Mouse (Mus musculus): ENCODE data around the gene Snx10.
A peak's percentile ranks its signal among the peaks of the same experiment; 100 is the strongest.

Gene Snx10

GRCm38 (mm10) chr6:51535571-51535970 is 11.9 kb downstream of the Snx10 start:
- no peak for DNase-seq

DNA sequence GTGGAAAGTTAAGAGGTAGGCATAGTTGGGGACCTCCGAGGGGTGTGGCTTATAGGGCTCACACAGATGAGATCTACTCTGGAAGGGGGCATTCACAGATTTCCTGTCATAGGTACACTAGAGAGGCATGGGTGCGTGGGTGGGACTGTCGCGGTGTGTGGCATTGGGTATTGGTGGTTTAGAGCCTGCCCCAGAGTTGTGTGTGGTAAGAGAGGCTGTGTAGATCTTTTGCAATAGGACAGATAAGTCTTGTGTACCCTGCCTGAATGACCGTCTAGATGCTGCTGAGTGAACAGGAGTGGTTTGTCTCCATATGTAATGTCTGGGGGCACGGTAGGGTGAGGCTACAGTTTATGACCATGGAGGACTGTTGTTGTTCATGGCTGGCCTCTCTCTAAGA is 16.8 kb downstream of the Snx10 start:
- DNase-seq, result no peak

DNA sequence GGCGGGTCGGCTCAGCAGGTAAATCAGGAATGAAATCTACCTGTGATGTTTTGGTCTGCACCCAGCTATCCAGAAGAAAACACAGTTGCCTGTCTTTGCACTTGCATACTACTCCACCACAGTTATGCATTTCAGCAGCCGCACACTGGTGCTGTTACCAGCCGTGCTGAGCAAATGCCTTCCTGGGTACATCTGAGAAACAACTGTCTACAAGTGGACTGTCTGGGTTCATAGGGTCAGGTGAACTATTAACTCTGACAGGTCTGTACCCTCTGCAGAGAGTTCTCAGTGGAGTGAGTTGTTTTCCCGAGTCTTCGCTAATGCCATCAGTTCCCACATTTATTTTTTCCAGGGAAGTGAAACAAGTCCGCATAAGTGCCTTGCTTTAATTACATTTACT is 17.7 kb downstream of the Snx10 start:
- DNase-seq, result no peak

DNA sequence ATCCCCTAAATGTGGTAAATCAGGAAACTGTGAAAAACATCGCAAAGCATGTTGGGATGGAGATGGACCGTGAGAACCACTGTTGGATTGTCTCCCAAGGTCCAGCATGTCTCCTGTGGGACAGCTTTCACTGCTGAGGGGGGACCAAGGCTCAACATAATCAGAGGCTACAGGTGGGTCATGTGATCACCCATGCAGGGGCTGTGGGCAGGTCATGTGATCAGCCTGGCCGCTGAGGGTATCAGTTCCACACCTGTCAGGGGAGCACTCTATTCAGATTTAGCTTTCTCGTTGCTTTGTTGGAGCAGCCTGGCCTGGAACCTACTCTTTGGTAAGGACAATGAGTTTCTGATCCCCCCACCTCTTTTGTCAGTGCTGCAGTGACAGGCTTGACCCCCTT is 18.4 kb downstream of the Snx10 start:
- no peak for DNase-seq

DNA sequence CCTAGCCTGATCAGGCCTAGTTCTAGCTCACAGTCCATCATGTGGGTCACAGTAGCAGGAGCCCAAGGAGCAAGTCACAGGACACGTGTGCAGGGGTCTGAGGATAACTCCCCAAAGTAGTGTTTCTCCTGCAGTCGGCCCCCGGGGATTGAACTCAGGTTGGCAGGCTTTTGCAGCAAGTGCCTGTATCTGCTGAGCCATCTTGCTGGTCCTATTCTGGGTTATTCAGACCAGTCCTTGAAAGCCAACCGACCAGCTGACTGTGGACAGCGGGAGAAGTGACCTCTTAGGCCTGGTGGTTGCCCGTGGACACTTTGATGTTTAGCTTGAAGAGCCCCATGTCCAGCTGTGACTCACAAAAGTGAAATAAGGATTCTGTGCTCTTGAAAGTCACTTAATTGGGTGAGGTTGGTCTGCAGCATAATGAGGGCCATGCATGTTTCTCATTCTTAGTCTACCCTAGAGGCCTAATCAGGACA is 20.0 kb downstream of the Snx10 start:
- DNase-seq, result no peak

DNA sequence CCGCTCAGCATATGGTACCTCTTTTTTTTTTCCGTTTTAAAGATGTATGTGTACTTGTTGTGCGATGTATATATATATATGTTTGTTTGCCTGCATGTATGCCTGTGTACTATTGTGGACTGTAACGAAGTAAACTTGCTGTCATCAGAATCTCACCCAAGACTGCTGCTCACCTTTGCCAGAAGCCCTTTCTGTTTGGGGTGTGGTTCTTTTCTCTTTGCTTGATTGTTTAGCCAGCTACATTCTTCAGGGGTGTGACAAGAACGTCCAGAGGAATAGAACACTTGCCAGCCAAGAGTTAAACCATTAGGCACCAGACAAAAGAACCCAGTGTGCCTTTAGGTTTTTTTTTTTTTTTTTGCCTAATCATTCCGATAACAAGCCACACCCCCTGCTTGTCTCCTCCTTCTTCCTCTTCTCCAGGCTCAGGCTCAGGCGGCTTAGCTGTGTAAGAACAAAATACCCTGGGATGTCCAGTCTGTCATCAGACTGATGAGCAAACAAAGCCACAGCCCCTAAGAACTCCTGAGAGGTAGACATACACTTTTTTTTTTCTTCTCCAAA is 20.5 kb downstream of the Snx10 start:
- no peak for DNase-seq

GRCm38 (mm10) chr6:51545219-51545859 is 21.6 kb downstream of the Snx10 start:
- no peak for DNase-seq

- no peak for DNase-seq
These were observed 22.4 kb downstream of the Snx10 start for GRCm38 (mm10) chr6:51546085-51546484.

DNA sequence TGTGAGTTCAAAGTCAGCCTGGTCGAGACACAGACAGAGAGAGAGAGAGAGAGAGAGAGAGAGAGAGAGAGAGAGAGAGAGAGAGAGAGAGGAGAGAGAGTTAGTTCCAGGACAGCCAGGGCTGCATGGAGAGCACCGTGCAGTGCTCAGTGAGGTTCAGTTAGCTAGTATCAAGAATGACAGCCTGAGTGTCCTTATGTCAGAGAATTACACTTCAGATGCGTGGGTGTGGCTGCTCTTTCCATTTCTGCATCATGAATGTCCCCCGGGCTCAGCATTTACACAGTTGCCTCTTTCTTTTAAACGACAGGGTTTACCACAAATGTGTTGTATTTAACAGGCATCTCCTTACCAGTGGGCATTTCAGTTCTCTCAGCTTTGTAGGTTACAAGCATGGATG is 25.1 kb downstream of the Snx10 start:
- no peak for DNase-seq

DNA sequence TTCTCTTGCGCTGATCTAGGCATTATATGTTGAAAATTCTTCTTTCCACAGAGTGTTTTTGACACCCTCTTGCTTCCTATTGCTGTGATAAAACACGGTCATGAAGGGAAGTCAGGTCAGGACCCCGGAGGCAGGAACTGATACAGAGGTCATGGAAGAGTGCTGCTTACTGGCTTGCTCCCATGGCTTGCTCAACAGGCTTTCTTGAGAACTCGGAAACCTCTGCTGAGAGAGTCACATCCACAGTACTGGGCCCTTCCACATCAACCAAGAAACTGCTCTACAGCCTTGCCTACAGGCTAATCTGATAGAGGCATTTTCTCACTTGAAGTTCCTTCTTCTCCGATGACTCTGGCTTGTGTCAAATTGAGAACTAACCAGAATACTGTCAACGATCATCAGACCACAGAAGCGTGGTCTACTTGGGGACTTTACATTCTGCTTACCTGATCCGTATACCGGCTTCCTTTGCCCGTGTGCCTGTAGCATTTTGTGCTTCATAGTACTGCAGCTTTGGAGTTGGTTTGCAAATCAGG is 27.6 kb downstream of the Snx10 start:
- DNase-seq, result no peak

DNA sequence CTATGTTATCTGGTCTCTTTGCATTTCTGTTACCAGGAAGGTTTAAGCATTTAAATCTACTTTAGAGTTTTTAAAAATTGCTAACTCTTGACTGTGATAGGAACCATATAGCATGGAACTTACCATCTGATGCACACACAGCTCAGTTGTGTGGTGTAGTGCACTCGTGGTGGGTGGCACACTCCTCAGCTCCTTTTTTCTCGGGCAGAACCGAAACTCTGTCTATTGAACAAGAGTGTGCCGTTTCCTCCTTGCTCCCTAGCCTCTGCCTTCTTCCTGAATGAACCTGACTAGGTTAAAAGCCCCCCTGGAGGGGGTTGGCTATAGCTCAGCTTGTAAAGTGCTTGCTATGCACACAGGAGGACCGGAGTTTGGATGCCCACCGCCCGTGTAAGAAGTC is 32.9 kb downstream of the Snx10 start:
- no peak for DNase-seq

DNA sequence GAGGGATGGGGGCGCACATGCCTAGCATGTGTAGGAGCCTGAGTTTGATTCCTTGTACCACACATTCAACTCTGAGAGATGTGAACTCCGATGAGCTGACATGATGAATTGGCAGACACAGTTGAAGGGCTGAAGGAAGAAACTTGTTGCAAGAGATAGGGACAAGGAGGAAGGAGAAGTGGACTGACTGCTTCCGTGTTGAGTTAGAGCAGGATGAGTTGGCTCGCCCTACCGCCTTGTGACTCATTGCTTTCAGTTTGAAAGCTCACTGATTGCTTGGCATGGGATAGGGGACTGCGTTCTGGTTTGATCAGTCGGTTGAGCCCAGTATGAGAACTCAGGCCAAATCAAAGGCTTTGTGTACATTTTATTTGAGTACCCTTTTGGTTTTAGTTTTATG is 34.6 kb downstream of the Snx10 start:
- no peak for DNase-seq

GRCm38 (mm10) chr6:51566771-51567680 is 43.3 kb downstream of the Snx10 start:
- peak; percentile 54 for DNase-seq

GRCm38 (mm10) chr6:51569086-51569485 is 45.4 kb downstream of the Snx10 start:
- no peak for DNase-seq

DNA sequence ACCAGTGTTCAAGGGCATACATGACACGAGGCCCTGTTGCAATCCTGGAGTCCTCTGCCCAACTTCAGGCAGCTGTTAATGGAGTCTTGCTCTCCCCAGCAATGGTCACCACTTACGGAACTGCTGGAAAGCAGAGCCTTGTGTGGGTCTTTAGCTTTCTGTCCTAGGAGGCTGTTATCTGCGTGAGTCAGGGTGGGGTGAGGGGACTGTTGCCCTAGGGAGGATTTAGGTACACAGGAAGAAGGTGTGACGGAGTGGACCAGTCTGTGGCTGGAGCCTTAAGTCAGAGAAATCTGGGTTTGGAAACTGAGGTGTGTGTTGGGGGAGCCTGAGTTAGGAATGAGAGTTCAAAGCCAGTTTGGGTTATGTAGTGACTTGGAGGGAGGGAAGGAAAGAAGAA is 49.4 kb downstream of the Snx10 start:
- no peak for DNase-seq

DNA sequence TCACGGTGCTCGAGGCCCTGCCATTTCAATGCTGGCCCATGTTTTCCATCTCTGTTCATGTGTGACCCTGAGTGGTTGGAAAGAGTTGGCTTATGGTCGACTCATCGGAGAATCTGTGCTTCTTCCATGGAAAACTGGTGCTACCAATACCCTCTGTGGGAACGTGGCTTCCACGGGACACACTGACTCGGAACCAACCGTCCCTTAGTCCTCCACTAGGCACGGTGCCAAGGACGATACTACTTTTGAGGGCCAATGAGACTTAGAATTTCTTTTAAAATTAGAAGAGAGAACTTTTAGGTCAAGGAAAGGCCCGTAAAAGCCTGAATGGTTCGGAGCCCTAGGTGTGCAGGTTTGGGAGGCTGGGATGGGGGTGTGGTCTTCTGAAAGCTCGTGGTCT is 50.4 kb downstream of the Snx10 start:
- DNase-seq, result no peak

DNA sequence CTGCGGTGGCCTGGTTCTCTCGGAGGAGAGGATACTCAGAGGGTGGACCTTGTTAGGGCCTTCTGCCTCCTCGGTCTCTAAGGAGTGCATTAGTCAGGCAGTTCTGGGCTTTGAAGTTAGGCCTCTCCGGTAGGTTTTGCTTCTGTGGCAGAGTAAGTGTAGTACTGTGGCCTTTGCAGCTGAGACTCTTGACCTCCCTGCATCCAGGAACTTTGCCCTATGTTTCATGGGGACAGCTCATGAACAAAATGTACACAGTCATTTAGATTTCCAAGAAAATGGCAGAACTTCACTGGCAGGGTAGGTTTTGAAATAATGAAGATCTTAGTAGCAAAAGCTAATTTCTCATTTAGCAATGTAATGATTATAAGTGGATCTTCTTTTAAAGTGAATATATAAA is 54.7 kb downstream of the Snx10 start:
- DNase-seq, result no peak

DNA sequence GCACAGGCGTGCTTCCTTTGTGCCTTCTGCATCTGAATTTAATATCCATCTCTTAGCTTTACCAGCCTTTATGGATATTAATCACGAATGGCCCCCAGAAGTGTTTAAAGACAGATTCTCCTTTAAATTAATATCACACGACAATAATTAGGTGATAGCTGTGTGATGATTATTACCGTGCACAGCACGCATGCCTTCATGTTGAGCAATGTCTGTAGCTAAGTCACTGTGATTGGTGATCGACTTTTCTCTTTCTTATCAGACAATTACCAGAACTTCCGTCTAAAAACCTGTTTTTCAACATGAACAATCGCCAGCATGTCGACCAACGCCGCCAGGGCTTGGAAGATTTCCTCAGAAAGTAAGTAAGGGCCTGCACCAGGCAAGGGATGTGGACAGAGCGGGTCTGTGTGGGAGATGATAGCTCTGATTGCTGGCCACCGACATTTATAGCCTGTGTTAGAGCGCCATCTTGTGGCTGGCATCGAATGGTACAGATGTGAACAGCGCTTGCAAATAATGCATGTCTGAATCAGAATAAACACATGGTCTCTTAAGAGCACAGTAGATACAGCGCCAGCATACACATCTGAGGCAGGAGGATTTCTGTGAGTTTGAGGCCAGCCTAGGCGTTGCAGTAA is 56.5 kb downstream of the Snx10 start:
- peak; percentile 84 for DNase-seq

DNA sequence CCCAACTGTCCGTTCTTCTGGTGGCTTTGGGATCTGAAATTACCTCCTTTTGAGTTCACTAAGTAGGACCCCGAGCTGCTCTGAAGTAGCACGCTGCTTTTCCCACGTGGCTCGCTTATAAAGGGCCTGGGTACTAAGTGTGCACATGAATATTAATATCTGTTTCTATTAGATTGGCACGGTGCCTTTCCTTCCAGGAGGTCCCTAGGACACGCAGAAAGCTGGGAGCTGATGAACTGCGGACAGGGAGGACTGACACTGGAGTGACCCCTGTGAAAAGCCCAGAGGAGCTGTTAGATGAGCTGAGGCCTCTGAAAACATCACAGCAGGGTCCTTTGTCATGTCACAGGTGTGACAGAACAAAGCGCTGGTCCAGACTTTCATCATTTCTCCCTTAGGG is 57.7 kb downstream of the Snx10 start:
- DNase-seq, result no peak

DNA sequence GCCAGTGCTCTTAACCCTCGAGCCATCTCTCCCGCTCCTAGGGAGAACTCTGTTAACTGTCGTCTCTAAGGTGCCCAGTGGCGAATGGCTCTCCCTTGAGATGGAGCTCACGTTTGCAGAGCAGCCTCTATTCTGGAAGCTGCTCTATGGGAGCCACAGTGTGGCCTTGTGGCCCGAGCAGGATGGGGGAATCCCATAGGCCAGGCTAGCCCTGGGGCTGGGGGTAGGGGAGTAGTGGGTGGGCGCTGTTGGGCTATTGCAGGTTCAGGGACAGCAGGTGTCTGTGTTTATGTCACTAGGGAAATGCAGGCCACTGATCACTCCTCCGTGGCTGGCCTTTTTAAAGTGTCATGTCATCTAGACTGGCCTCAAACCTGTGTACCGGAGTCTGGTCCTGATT is 58.4 kb downstream of the Snx10 start:
- no peak for DNase-seq

DNA sequence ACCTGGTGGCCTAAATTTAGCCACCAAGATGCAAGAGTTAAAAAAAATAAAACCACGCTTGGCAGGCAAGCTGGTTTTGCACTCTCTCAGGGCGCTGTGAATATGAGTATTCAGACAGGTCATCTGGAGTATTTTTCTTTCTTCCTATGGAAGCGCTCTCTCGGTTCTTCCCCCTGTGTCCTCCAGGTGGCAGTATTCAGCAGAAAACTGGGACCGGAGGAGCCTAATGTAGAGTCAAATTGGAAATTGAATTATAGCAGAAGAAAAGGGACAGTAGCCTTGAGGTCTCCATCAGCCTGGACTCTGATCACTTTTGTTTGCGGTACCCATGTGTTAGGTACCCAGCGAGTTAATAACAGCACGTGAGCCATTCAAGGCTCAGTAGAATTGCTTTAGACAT is 62.3 kb downstream of the Snx10 start:
- peak; percentile 89 for DNase-seq

GRCm38 (mm10) chr6:51587266-51587665 is 63.6 kb downstream of the Snx10 start:
- no peak for DNase-seq

DNA sequence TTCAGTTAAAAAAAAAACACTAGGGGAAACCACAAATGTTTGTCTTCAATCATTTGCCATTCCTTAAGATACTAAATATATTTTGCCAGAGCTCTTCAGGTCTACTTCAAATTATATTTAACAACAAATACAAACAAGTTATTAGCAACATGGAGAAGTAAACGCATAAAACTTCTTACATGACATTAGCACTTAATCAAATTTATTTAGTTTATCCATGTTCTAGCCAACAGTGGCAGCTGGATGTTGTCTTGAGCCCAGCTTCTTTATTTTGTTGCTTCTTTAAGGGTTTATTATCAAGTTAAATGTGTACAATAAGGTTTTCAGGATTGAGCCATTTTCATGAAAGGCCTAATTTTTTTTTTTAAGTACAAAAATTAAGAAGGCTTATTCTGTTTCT is 67.6 kb downstream of the Snx10 start:
- DNase-seq, result no peak

Measured in cerebellum, adult 9-10 months (tissue).